Mouse (Mus musculus) layer of hippocampus, postnatal 25 days (tissue): ENCODE results near the gene Sds. TPM values are rescaled to one million over a fixed set of nuclear protein-coding genes. Genes with fewer than 3 reads are reported as not detected.

Source experiments
- DNase-seq, 2 experiments: peaks; one replicate each; pipeline ENCODE4 v3.0.0; 2022; ENCODE audit warnings: mixed read lengths in 2 of 2, low spot score in 1 of 2; ENCODE audit errors: extremely low spot score in 1 of 2
- total RNA-seq, 2 experiments: library from RNA; stranded (reverse); gene quantifications; 2 replicates each; pipeline ENCODE4 v1.2.3; 2021

The Sds gene
- total RNA-seq, 2 experiments from 2014 or later = 0.22 TPM; not detected in 1

- no peak for DNase-seq
These were observed 36.2 kb upstream of the Sds start for GRCm38 (mm10) chr5:120439887-120440670.

GRCm38 (mm10) chr5:120440733-120441132 lies 35.6 kb upstream of the Sds start:
- DNase-seq = peak; percentile 84 to 99

GRCm38 (mm10) chr5:120447305-120447704 lies 29.0 kb upstream of the Sds start:
- DNase-seq = no peak

GRCm38 (mm10) chr5:120454756-120455337 lies 21.5 kb upstream of the Sds start:
- no peak for DNase-seq

GRCm38 (mm10) chr5:120456253-120456652 lies 20.1 kb upstream of the Sds start:
- DNase-seq = no peak

- no peak for DNase-seq
These were observed 19.3 kb upstream of the Sds start for GRCm38 (mm10) chr5:120456841-120457554.

- DNase-seq = peak; percentile 56 to 76
These were observed 18.7 kb upstream of the Sds start for GRCm38 (mm10) chr5:120457628-120458027.

GRCm38 (mm10) chr5:120459133-120459532 lies 17.2 kb upstream of the Sds start:
- DNase-seq = no peak

GRCm38 (mm10) chr5:120461902-120462301 lies 14.4 kb upstream of the Sds start:
- no peak for DNase-seq

GRCm38 (mm10) chr5:120464321-120464720 lies 12.0 kb upstream of the Sds start:
- no peak for DNase-seq

- DNase-seq = peak in 1 of 2 experiments; percentile 51
These were observed 11.3 kb upstream of the Sds start for GRCm38 (mm10) chr5:120465062-120465461.

GRCm38 (mm10) chr5:120465860-120466259 lies 10.5 kb upstream of the Sds start:
- no peak for DNase-seq

- no peak for DNase-seq
These were observed 9.3 kb upstream of the Sds start for GRCm38 (mm10) chr5:120467026-120467425.

- DNase-seq = no peak
These were observed 8.0 kb upstream of the Sds start for GRCm38 (mm10) chr5:120468336-120468735.

- DNase-seq = no peak
These were observed 7.5 kb upstream of the Sds start for GRCm38 (mm10) chr5:120468830-120469229.

GRCm38 (mm10) chr5:120471538-120471937 lies 4.8 kb upstream of the Sds start:
- DNase-seq = no peak

GRCm38 (mm10) chr5:120472770-120473169 lies 3.6 kb upstream of the Sds start, which contains the start of gene Sdsl:
Sdsl (minus strand) TSS chr5:120472810.
- no peak for DNase-seq

- no peak for DNase-seq
These were observed 3.0 kb upstream of the Sds start for GRCm38 (mm10) chr5:120473361-120473760.

- no peak for DNase-seq
These were observed 465 bp upstream of the Sds start for GRCm38 (mm10) chr5:120475861-120476260.

GRCm38 (mm10) chr5:120477993-120478392 lies 1.7 kb downstream of the Sds start:
- DNase-seq = no peak

GRCm38 (mm10) chr5:120479538-120479937 lies 3.2 kb downstream of the Sds start:
- DNase-seq = no peak
